Mouse (Mus musculus): Measurements from ENCODE around the gene Echdc3. TPM values are rescaled to one million over a fixed set of nuclear protein-coding genes. Genes with fewer than 3 reads are reported as not detected.
A peak's percentile ranks its signal among the peaks of the same experiment; 100 is the strongest.

Echdc3 gene
- polyA plus RNA-seq, 2 experiments, result 4.8 to 5.0 TPM

DNA sequence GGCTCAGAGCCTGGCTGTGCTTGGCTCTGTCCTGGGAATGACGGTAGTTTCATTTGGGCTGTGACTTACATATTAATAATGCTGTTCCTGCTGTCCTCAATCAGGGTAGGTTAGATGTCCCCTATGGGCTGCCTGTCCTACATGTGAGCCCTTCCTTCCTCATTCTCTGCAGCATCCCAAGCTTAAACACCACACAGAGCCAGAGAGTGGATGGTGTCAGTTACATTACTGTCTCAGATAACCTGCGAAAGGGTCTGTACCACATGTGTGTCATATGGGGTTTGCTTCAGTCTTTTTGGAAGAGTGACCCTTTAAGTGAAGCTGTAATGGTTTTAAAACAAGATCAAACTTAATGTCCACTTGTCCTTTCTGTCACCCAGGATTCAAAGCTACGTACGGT is 45.2 kb upstream of the Echdc3 start:
- ATAC-seq (ENCODE audit: low FRiP score, low read depth) (no peak), DNase-seq (ENCODE audit: low spot score) (no peak)
- no peak overlapping the region for H3K4me2 ChIP-seq (replicated peaks; ENCODE audit: low read depth, low read length, severe bottlenecking)
- H3K27ac ChIP-seq (replicated peaks; ENCODE audit: low read depth, low read length), result no peak overlapping the region
- H3K9ac ChIP-seq (ENCODE audit: low read depth, low read length, severe bottlenecking), result no peak overlapping the region
- TF ChIP-seq POLR2A (IDR thresholded peaks at IDR 0.05; ENCODE audit: borderline replicate concordance, extremely low read depth, insufficient read depth, insufficient read length), result no peak
- H3K27me3 ChIP-seq (ENCODE audit: control insufficient read depth, insufficient read depth, low read length), result no peaks in the 10 kb centered on the region
- H3K4me1 ChIP-seq (ENCODE audit: control insufficient read depth, insufficient read depth, low read length), result peaks cover 10% of the 10 kb centered on the region
- WGBS, result 81% methylated on average over 4 of the region's 4 CpGs
- no peaks in the 10 kb centered on the region for H3K36me3 ChIP-seq (ENCODE audit: control insufficient read depth, insufficient read depth, low read length)
- no peak overlapping the region for H3K4me3 ChIP-seq (replicated peaks; ENCODE audit: low read length)
- H3K9me3 ChIP-seq (ENCODE audit: control insufficient read depth, low read length), result 0 out of 2 replicates have a peak, but pooled peaks cover 7% of the 10 kb centered on the region

DNA sequence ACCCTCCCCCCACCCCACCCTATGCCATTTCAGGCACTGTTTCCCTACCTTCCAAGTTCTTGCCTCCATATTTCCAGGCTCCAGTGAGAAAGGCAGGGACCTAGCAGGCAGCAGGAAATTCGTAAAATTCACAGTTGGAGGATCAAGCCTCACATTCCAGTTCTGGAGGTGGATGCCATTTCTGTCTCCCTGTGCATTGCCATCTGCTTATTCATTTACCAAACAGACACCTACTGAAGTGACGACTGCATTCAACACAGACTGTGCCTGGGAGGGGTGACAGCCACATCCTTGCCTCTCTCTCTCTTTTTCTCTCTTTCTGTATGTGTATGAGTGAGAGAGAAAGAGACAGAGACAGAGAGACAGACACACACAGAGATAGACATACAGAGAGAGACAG is 44.3 kb upstream of the Echdc3 start:
- H3K27ac ChIP-seq (replicated peaks; ENCODE audit: low read depth, low read length), result no peak overlapping the region
- 0 out of 2 replicates have a peak, but pooled peaks cover 7% of the 10 kb centered on the region for H3K9me3 ChIP-seq (ENCODE audit: control insufficient read depth, low read length)
- peaks cover 10% of the 10 kb centered on the region for H3K4me1 ChIP-seq (ENCODE audit: control insufficient read depth, insufficient read depth, low read length)
- WGBS, result 44% methylated on average over 2 of the region's 2 CpGs
- no peak overlapping the region for H3K4me2 ChIP-seq (replicated peaks; ENCODE audit: low read depth, low read length, severe bottlenecking)
- H3K9ac ChIP-seq (ENCODE audit: low read depth, low read length, severe bottlenecking), result no peak overlapping the region
- H3K27me3 ChIP-seq (ENCODE audit: control insufficient read depth, insufficient read depth, low read length), result no peaks in the 10 kb centered on the region
- DNase-seq (ENCODE audit: low spot score) (no peak), ATAC-seq (ENCODE audit: low FRiP score, low read depth) (no peak)
- TF ChIP-seq POLR2A (IDR thresholded peaks at IDR 0.05; ENCODE audit: borderline replicate concordance, extremely low read depth, insufficient read depth, insufficient read length), result no peak
- H3K4me3 ChIP-seq (replicated peaks; ENCODE audit: low read length), result no peak overlapping the region
- no peaks in the 10 kb centered on the region for H3K36me3 ChIP-seq (ENCODE audit: control insufficient read depth, insufficient read depth, low read length)

DNA sequence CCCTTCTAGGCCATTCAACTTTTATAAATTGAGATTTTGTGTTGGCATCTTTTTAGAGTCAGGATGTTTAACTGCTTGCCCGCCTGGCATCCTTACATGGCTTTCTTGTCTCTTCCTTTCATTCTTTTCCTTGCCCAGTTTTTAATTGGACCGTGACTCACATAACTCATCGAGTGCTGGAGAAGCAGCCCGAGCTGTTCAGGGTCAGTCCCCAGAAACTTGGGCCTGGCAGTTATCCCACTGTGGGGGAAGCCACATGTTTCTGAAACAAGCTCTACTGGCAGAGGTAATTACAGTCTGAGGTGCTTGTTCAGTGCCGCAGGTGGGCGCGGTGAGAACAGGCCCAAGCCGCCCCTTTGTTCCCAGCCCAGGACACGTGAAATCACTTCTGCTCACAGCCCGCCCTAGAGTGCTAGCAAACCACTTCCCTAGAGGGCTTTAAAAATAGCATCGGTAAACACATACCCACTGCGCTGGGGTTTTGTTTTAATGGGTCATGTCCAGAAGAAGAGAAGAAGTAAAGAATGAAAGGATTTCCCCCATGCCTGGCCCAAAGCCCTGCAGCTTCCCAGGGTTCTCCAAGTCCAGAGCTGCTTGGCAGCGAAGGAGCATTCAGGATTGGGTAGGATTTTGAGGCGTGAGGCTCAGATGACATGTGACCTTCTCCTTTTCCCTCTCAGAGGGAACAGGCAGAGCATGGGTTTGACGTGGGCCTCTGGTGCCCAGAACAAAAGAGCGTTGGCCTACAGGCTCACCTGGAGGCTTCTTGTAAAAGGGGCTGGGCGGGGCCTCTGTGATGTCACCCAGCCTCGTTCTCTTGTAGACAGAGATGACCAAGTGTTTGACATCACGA is 43.4 kb upstream of the Echdc3 start:
- TF ChIP-seq POLR2A (IDR thresholded peaks at IDR 0.05; ENCODE audit: borderline replicate concordance, extremely low read depth, insufficient read depth, insufficient read length), result no peak
- Histone ChIP-seq H3K36me3 (ENCODE audit: control insufficient read depth, insufficient read depth, low read length) (no peaks in the 10 kb centered on the region), H3K27ac (replicated peaks; ENCODE audit: low read depth, low read length) (peak overlapping the region; percentile 29), H3K4me2 (replicated peaks; ENCODE audit: low read depth, low read length, severe bottlenecking) (no peak overlapping the region), H3K9me3 (ENCODE audit: control insufficient read depth, low read length) (0 out of 2 replicates have a peak, but pooled peaks cover 7% of the 10 kb centered on the region), H3K27me3 (ENCODE audit: control insufficient read depth, insufficient read depth, low read length) (no peaks in the 10 kb centered on the region), H3K9ac (ENCODE audit: low read depth, low read length, severe bottlenecking) (no peak overlapping the region), H3K4me3 (replicated peaks; ENCODE audit: low read length) (no peak overlapping the region), H3K4me1 (ENCODE audit: control insufficient read depth, insufficient read depth, low read length) (peaks cover 10% of the 10 kb centered on the region)
- DNase-seq (ENCODE audit: low spot score) (peak; percentile 65), ATAC-seq (ENCODE audit: low FRiP score, low read depth) (peak; percentile 76)
- 40% methylated on average over 19 of the region's 19 CpGs for WGBS

DNA sequence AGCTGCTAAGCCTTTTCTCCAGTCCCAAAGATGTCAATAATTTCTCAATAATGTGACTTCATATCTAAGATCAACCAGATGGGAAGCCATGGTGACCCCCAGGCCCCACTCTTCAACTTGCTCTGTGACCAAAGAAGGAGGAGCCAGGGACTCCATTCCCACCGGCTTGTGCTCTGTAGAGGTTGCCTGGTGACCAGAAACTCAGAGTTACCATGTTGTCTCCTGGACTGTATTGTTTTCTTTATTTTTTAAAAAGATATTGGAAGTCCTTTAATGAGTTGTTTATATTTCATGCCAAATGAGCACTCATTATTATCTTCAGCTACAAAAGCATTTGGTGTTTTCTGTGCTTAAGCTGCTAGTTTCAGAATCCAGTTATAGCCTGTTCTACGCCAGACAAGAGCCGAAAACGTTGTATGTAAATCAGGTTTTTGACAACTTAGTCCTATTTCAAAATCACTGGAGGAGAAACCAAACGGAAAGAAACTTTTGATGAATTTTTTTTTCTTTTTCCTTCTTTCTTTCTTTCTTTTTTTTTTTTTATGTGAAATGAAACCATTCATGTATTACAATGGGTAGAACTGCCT is 42.7 kb upstream of the Echdc3 start:
- Histone ChIP-seq H3K4me3 (replicated peaks; ENCODE audit: low read length) (no peak overlapping the region), H3K27me3 (ENCODE audit: control insufficient read depth, insufficient read depth, low read length) (no peaks in the 10 kb centered on the region), H3K9ac (ENCODE audit: low read depth, low read length, severe bottlenecking) (no peak overlapping the region), H3K4me2 (replicated peaks; ENCODE audit: low read depth, low read length, severe bottlenecking) (no peak overlapping the region), H3K9me3 (ENCODE audit: control insufficient read depth, low read length) (0 out of 2 replicates have a peak, but pooled peaks cover 7% of the 10 kb centered on the region), H3K36me3 (ENCODE audit: control insufficient read depth, insufficient read depth, low read length) (no peaks in the 10 kb centered on the region), H3K27ac (replicated peaks; ENCODE audit: low read depth, low read length) (no peak overlapping the region), H3K4me1 (ENCODE audit: control insufficient read depth, insufficient read depth, low read length) (peaks cover 10% of the 10 kb centered on the region)
- WGBS, result 86% methylated on average over 5 of the region's 5 CpGs
- DNase-seq (ENCODE audit: low spot score) (no peak), ATAC-seq (ENCODE audit: low FRiP score, low read depth) (no peak)
- no peak for TF ChIP-seq POLR2A (IDR thresholded peaks at IDR 0.05; ENCODE audit: borderline replicate concordance, extremely low read depth, insufficient read depth, insufficient read length)

DNA sequence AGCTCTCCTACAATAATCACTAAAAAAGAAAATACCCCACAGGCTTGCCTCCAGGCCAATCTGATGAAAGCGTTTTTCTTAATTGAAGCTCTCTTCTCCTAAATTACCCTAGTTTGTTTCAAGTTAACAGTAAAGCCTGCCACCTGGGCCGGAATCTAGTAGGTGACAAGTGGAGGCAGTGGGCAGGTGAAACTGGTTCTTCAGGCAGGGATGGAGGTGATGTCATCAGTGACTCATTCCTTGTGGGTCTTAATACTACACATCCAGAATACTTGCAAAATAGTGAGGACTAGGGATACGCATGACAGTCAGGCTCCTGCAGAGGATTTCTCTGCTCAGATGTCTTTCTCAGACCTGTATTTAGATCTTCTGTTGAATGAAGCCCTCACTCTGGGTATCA is 39.7 kb upstream of the Echdc3 start:
- H3K9ac ChIP-seq (ENCODE audit: low read depth, low read length, severe bottlenecking), result no peak overlapping the region
- WGBS, result 81% methylated on average over 3 of the region's 3 CpGs
- DNase-seq (ENCODE audit: low spot score) (peak; percentile 25), ATAC-seq (ENCODE audit: low FRiP score, low read depth) (no peak)
- no peak for TF ChIP-seq POLR2A (IDR thresholded peaks at IDR 0.05; ENCODE audit: borderline replicate concordance, extremely low read depth, insufficient read depth, insufficient read length)
- no peaks in the 10 kb centered on the region for H3K27me3 ChIP-seq (ENCODE audit: control insufficient read depth, insufficient read depth, low read length)
- no peaks in the 10 kb centered on the region for H3K36me3 ChIP-seq (ENCODE audit: control insufficient read depth, insufficient read depth, low read length)
- H3K27ac ChIP-seq (replicated peaks; ENCODE audit: low read depth, low read length), result no peak overlapping the region
- no peak overlapping the region for H3K4me3 ChIP-seq (replicated peaks; ENCODE audit: low read length)
- H3K9me3 ChIP-seq (ENCODE audit: control insufficient read depth, low read length), result no peaks in the 10 kb centered on the region
- peaks cover 10% of the 10 kb centered on the region for H3K4me1 ChIP-seq (ENCODE audit: control insufficient read depth, insufficient read depth, low read length)
- no peak overlapping the region for H3K4me2 ChIP-seq (replicated peaks; ENCODE audit: low read depth, low read length, severe bottlenecking)

All from limb, embryonic 14.5 days (tissue).